Mouse (Mus musculus): ENCODE results near the gene Hsh2d.

- TF ChIP-seq CTCF (conservative IDR thresholded peaks at IDR 0.05; ENCODE audit: low read length) (no peak), POU5F1 (IDR thresholded peaks at IDR 0.05; ENCODE audit: borderline replicate concordance, low read length) (no peak)
Observed at GRCm38 (mm10) chr8:72210710-72211109, 21.3 kb downstream of the Hsh2d start.

Data from E14TG2a.4 (cell line).